Mouse (Mus musculus) cortical plate, adult 2 months (tissue): ENCODE results near the gene Zscan22. TPM values are rescaled to one million over a fixed set of nuclear protein-coding genes. Genes with fewer than 3 reads are reported as not detected.
"Not testable (repeated sequence)": the region's sequence is repeated elsewhere in the genome, so short reads cannot be mapped to it uniquely, and the experiment has no call there.

ENCODE experiments used
- H3K27ac ChIP-seq: fragments of 200-500 bp; 2 replicates; pipeline ENCODE4 v1.5.1; 2012; ENCODE audit warnings: low read length, control low read depth, inconsistent platforms; ENCODE audit not compliant: insufficient read depth
- H3K4me1 ChIP-seq: fragments of 200-500 bp; 2 replicates; pipeline ENCODE4 v1.6.1; 2011; ENCODE audit warnings: low read length; ENCODE audit not compliant: control insufficient read depth, insufficient read depth
- H3K4me3 ChIP-seq: fragments of 200-500 bp; 2 replicates; pipeline ENCODE4 v1.5.1; 2011; ENCODE audit warnings: mild to moderate bottlenecking, low read length, control low read depth; ENCODE audit not compliant: insufficient read depth
- CTCF ChIP-seq: fragments of 200-500 bp; IDR thresholded peaks from 2 replicates; pipeline ENCODE4 v1.5.1; 2011; ENCODE audit warnings: mild to moderate bottlenecking, control low read depth, low read length; ENCODE audit not compliant: insufficient read depth; ENCODE audit errors: extremely low read depth
- POLR2A ChIP-seq: fragments of 200-500 bp; IDR thresholded peaks from 2 replicates; pipeline ENCODE4 v1.6.1; 2011; ENCODE audit warnings: mild to moderate bottlenecking, low read length, control low read depth; ENCODE audit not compliant: insufficient read depth; ENCODE audit errors: extremely low read depth
- polyA plus RNA-seq: library from polyadenylated mRNA; depleted of rRNA; stranded (reverse); fragments of >200 nt; gene quantifications from 2 replicates; pipeline ENCODE4 v1.2.3, GENCODE M21; 2012; rRNA removed

Zscan22 gene
- polyA plus RNA-seq, result 12.7 and 13.1 TPM in 2 replicates

- no peak within 1 kb of the TSS for H3K27ac ChIP-seq
- H3K4me1 ChIP-seq, result no peaks in the 10 kb centered on the region; the same call in 1 of the 2 replicates
- peak within 1 kb of the TSS; percentile 60 for H3K4me3 ChIP-seq
- TF ChIP-seq POLR2A (peak; percentile 65; the same call in 1 of the 2 replicates), CTCF (no peak)
Measured at GRCm38 (mm10) chr7:12897655-12898410, at the start of gene Zscan22. Gene Zscan22 (plus strand): TSS chr7:12897815.

GRCm38 (mm10) chr7:12874301-12874700, 23.3 kb upstream of the Zscan22 start:
- no peaks in the 10 kb centered on the region for H3K4me1 ChIP-seq
- TF ChIP-seq CTCF (no peak), POLR2A (no peak)

GRCm38 (mm10) chr7:12880036-12880435, 17.6 kb upstream of the Zscan22 start:
- TF ChIP-seq CTCF, result no peak
- TF ChIP-seq POLR2A, result no peak
- Histone ChIP-seq H3K27ac (no peak overlapping the region), H3K4me3 (no peak overlapping the region)

More at GRCm38 (mm10) chr7:12874301-12874700, 23.3 kb upstream of the Zscan22 start:
- Histone ChIP-seq H3K27ac (no peak overlapping the region), H3K4me3 (no peak overlapping the region)

GRCm38 (mm10) chr7:12880497-12880896, 17.1 kb upstream of the Zscan22 start:
- not testable (repeated sequence) for H3K4me1 ChIP-seq, H3K27ac ChIP-seq
- H3K4me3 ChIP-seq, result peak overlapping the region; percentile 70

More at GRCm38 (mm10) chr7:12880036-12880435, 17.6 kb upstream of the Zscan22 start:
- H3K4me1 ChIP-seq, result peaks cover 3% of the 10 kb centered on the region; the same call in 1 of the 2 replicates

GRCm38 (mm10) chr7:12880911-12881660, 16.5 kb upstream of the Zscan22 start, which contains the start of gene Zfp128:
Gene Zfp128 (plus strand): TSS chr7:12881177.
- peaks cover 3% of the 10 kb centered on the region; the same call in 1 of the 2 replicates for H3K4me1 ChIP-seq
- peak within 1 kb of the TSS; percentile 70 for H3K4me3 ChIP-seq
- TF ChIP-seq POLR2A (peak; percentile 69), CTCF (no peak)
- no peak within 1 kb of the TSS for H3K27ac ChIP-seq

GRCm38 (mm10) chr7:12886563-12887266, 10.9 kb upstream of the Zscan22 start:
- no peak overlapping the region for H3K4me3 ChIP-seq
- no peak overlapping the region for H3K27ac ChIP-seq
- TF ChIP-seq POLR2A, result no peak
- no peak for TF ChIP-seq CTCF
- H3K4me1 ChIP-seq, result peaks cover 2% of the 10 kb centered on the region; the same call in 1 of the 2 replicates

- H3K4me1 ChIP-seq, result no peaks in the 10 kb centered on the region
- no peak overlapping the region for H3K4me3 ChIP-seq
- TF ChIP-seq POLR2A (no peak), CTCF (no peak)
- H3K27ac ChIP-seq, result no peak overlapping the region
Measured at GRCm38 (mm10) chr7:12887585-12887984, 10.0 kb upstream of the Zscan22 start.

- Histone ChIP-seq H3K4me1 (no peaks in the 10 kb centered on the region), H3K27ac (no peak overlapping the region), H3K4me3 (no peak overlapping the region)
- TF ChIP-seq POLR2A (no peak), CTCF (no peak)
Measured at GRCm38 (mm10) chr7:12890928-12891327, 6.7 kb upstream of the Zscan22 start.

GRCm38 (mm10) chr7:12891334-12891733, 6.3 kb upstream of the Zscan22 start:
- H3K27ac ChIP-seq, result no peak overlapping the region
- H3K4me1 ChIP-seq, result no peaks in the 10 kb centered on the region
- no peak for TF ChIP-seq CTCF
- TF ChIP-seq POLR2A, result no peak
- H3K4me3 ChIP-seq, result no peak overlapping the region

GRCm38 (mm10) chr7:12901517-12901916, 3.9 kb downstream of the Zscan22 start:
- no peak for TF ChIP-seq POLR2A
- Histone ChIP-seq H3K4me1 (no peaks in the 10 kb centered on the region; the same call in 1 of the 2 replicates), H3K4me3 (no peak overlapping the region), H3K27ac (no peak overlapping the region)
